Mouse (Mus musculus): ENCODE measurements around the gene Amz1.

Amz1 gene

GRCm38 (mm10) chr5:140800288-140800923 is 76.5 kb downstream of the Amz1 start:
- in situ Hi-C loops (cut with MboI, MseI), result no loop called here

GRCm38 (mm10) chr5:140801782-140802181 is 77.9 kb downstream of the Amz1 start:
- in situ Hi-C loops (cut with MboI, MseI), result no loop called here

DNA sequence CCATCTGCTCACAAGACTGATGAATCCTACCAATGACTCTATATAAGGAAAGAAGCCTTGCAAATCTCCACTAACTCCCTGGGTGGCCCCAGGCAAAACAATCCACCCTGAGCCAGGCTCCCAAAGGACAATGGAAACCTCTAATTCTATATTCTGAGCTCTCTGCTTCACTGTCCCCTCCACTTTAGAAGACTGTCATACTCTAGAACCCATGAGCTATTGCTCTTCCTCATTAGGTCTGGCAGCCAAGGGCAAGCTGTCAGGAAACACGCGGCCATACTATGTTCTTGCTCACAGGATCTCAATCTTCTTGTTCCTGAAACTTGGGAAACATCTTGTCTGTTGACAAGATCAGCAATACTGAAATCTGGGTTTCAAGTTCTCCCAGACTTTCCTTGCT is 82.3 kb downstream of the Amz1 start:
- in situ Hi-C loops (cut with MboI, MseI), result no loop called here

- in situ Hi-C loops (cut with MboI, MseI), result no loop called here
These were observed 83.0 kb downstream of the Amz1 start for GRCm38 (mm10) chr5:140806939-140807338.
